Mouse (Mus musculus) CH12.LX (cell line): ENCODE data around the gene Hdac1. TPM values are rescaled to one million over a fixed set of nuclear protein-coding genes. Genes with fewer than 3 reads are reported as not detected.

ENCODE experiments used
- DNase-seq: peaks from one replicate; pipeline ENCODE4 v3.0.0-alpha.2; 2013; ENCODE audit errors: extremely low read depth
- H3K27ac ChIP-seq: 2 replicates; pipeline ENCODE4 v1.5.1; 2012; ENCODE audit warnings: low read depth, mild to moderate bottlenecking, control low read depth, moderate library complexity; ENCODE audit not compliant: insufficient read depth
- H3K27me3 ChIP-seq: replicated peaks from 2 replicates; pipeline ENCODE3; 2012; ENCODE audit warnings: inconsistent platforms
- H3K36me3 ChIP-seq, 2 experiments: replicated peaks in 1 of 2; 2 replicates each; pipeline versions ENCODE3 to v1.6.1; 2012; ENCODE audit warnings: inconsistent platforms in 1 of 2, low read length in 1 of 2, mild to moderate bottlenecking in 1 of 2, mixed read lengths in 1 of 2, moderate library complexity in 1 of 2; ENCODE audit not compliant: control insufficient read depth in 1 of 2, insufficient read depth in 1 of 2
- H3K4me1 ChIP-seq, 2 experiments: 2 replicates each; pipeline ENCODE4 v1.6.1; 2012; ENCODE audit warnings: inconsistent platforms in 1 of 2, moderate library complexity in 1 of 2; ENCODE audit not compliant: insufficient read depth in 2 of 2, control insufficient read depth in 1 of 2
- H3K4me2 ChIP-seq: 2 replicates; pipeline ENCODE4 v1.6.1; 2012; ENCODE audit warnings: low read depth, mild to moderate bottlenecking, control low read depth; ENCODE audit not compliant: poor library complexity, insufficient read depth, severe bottlenecking
- H3K4me3 ChIP-seq, 3 experiments: fragments of 150-350 bp in 1 of 3; sonication (generic) in 1 of 3; replicated peaks in 1 of 3; 2 replicates each; pipeline versions ENCODE3 to v1.5.1; 2011 to 2012; ENCODE audit warnings: low read depth in 2 of 3, low read length in 2 of 3, mild to moderate bottlenecking in 2 of 3, moderate library complexity in 2 of 3, control low read depth in 1 of 3, improper control_type of control experiment in 1 of 3, inconsistent platforms in 1 of 3, mixed read lengths in 1 of 3; ENCODE audit not compliant: poor library complexity in 1 of 3
- H3K79me2 ChIP-seq: replicated peaks from 2 replicates; pipeline ENCODE4 v1.6.1; 2012; ENCODE audit warnings: mild to moderate bottlenecking, moderate library complexity; ENCODE audit not compliant: control insufficient read depth, poor library complexity, insufficient read depth, severe bottlenecking; ENCODE audit errors: extremely low read depth
- H3K9ac ChIP-seq: 2 replicates; pipeline ENCODE4 v1.6.1; 2012; ENCODE audit warnings: low read depth, mild to moderate bottlenecking, control low read depth, moderate library complexity; ENCODE audit not compliant: insufficient read depth
- H3K9me3 ChIP-seq: replicated peaks from 2 replicates; pipeline ENCODE3; 2012; ENCODE audit warnings: low read length, inconsistent platforms, mixed read lengths
- CHD1 ChIP-seq: IDR thresholded peaks from 2 replicates; pipeline ENCODE4 v1.6.1; 2012; ENCODE audit warnings: low read depth, low read length, improper control_type of control experiment, inconsistent platforms
- CHD2 ChIP-seq: IDR thresholded peaks from 2 replicates; pipeline ENCODE4 v1.6.1; 2011; ENCODE audit warnings: low read length, improper control_type of control experiment
- CTCF ChIP-seq, 2 experiments: IDR thresholded peaks in 1 of 2; conservative IDR thresholded peaks in 1 of 2; 2 replicates each; pipeline ENCODE4 v1.5.1; 2011 to 2012; ENCODE audit warnings: low read depth in 2 of 2, low read length in 2 of 2, improper control_type of control experiment in 1 of 2, inconsistent platforms in 1 of 2, mild to moderate bottlenecking in 1 of 2, moderate library complexity in 1 of 2
- ELF1 ChIP-seq: IDR thresholded peaks from 2 replicates; pipeline ENCODE4 v1.6.1; 2014; ENCODE audit warnings: low read depth, mild to moderate bottlenecking, inconsistent platforms, low read length, improper control_type of control experiment
- EP300 ChIP-seq: IDR thresholded peaks from 2 replicates; pipeline ENCODE4 v1.6.1; 2011; ENCODE audit warnings: low read length, improper control_type of control experiment
- GABPA ChIP-seq: IDR thresholded peaks from 2 replicates; pipeline ENCODE4 v1.6.1; 2012; ENCODE audit warnings: low read depth, low read length, improper control_type of control experiment, inconsistent platforms; ENCODE audit not compliant: insufficient replicate concordance
- HCFC1 ChIP-seq: IDR thresholded peaks from 2 replicates; pipeline ENCODE4 v1.6.1; 2012; ENCODE audit warnings: low read depth, mild to moderate bottlenecking, inconsistent platforms, low read length, improper control_type of control experiment
- IRF4 ChIP-seq: IDR thresholded peaks from 2 replicates; pipeline ENCODE4 v1.6.1; 2014; ENCODE audit warnings: low read depth, mild to moderate bottlenecking, inconsistent platforms, low read length, improper control_type of control experiment
- JUN ChIP-seq: IDR thresholded peaks from 2 replicates; pipeline ENCODE4 v1.6.1; 2011; ENCODE audit warnings: low read depth, mild to moderate bottlenecking, low read length, improper control_type of control experiment, moderate library complexity; ENCODE audit not compliant: insufficient read depth
- JUND ChIP-seq: conservative IDR thresholded peaks from 2 replicates; pipeline ENCODE4 v1.6.1; 2011; ENCODE audit warnings: low read depth, low read length, improper control_type of control experiment
- KAT2A ChIP-seq: IDR thresholded peaks from 2 replicates; pipeline ENCODE4 v1.6.1; 2012; ENCODE audit warnings: low read length, improper control_type of control experiment, inconsistent platforms; ENCODE audit not compliant: insufficient replicate concordance
- MAZ ChIP-seq: IDR thresholded peaks from 2 replicates; pipeline ENCODE4 v1.6.1; 2012; ENCODE audit warnings: low read depth, mild to moderate bottlenecking, inconsistent platforms, low read length, improper control_type of control experiment, moderate library complexity
- MEF2A ChIP-seq: IDR thresholded peaks from 2 replicates; pipeline ENCODE4 v1.6.1; 2014; ENCODE audit warnings: low read depth, mild to moderate bottlenecking, inconsistent platforms, low read length, improper control_type of control experiment, borderline replicate concordance
- MXI1 ChIP-seq: IDR thresholded peaks from 2 replicates; pipeline ENCODE4 v1.6.1; 2011; ENCODE audit warnings: mild to moderate bottlenecking, low read depth, low read length, improper control_type of control experiment
- NELFE ChIP-seq: IDR thresholded peaks from 2 replicates; pipeline ENCODE4 v1.6.1; 2011; ENCODE audit warnings: low read depth, low read length, improper control_type of control experiment
- NRF1 ChIP-seq: IDR thresholded peaks from 2 replicates; pipeline ENCODE4 v1.6.1; 2014; ENCODE audit warnings: low read depth, mild to moderate bottlenecking, inconsistent platforms, low read length, improper control_type of control experiment, moderate library complexity
- PAX5 ChIP-seq: IDR thresholded peaks from 2 replicates; pipeline ENCODE4 v1.6.1; 2012; ENCODE audit warnings: low read length, inconsistent platforms, mixed read lengths
- POLR2A ChIP-seq: IDR thresholded peaks from 2 replicates; pipeline ENCODE4 v1.6.1; 2011; ENCODE audit warnings: low read depth, mild to moderate bottlenecking, improper control_type of control experiment, low read length
- POLR2AphosphoS2 ChIP-seq: IDR thresholded peaks from 2 replicates; pipeline ENCODE4 v1.6.1; 2011; ENCODE audit warnings: low read depth, low read length, improper control_type of control experiment
- RAD21 ChIP-seq: IDR thresholded peaks from 2 replicates; pipeline ENCODE4 v1.6.1; 2011; ENCODE audit warnings: low read depth, mild to moderate bottlenecking, low read length, improper control_type of control experiment, moderate library complexity
- RCOR1 ChIP-seq: conservative IDR thresholded peaks from 2 replicates; pipeline ENCODE4 v1.6.1; 2012; ENCODE audit warnings: low read depth, mild to moderate bottlenecking, inconsistent platforms, low read length, improper control_type of control experiment
- SIN3A ChIP-seq: IDR thresholded peaks from 2 replicates; pipeline ENCODE4 v1.6.1; 2012; ENCODE audit warnings: low read length, improper control_type of control experiment, inconsistent platforms
- SMC3 ChIP-seq: IDR thresholded peaks from 2 replicates; pipeline ENCODE4 v1.6.1; 2011; ENCODE audit warnings: low read depth, low read length, improper control_type of control experiment
- TBP ChIP-seq: conservative IDR thresholded peaks from 2 replicates; pipeline ENCODE4 v1.6.1; 2011; ENCODE audit warnings: low read depth, low read length, improper control_type of control experiment
- TCF12 ChIP-seq: IDR thresholded peaks from 2 replicates; pipeline ENCODE4 v1.6.1; 2014; ENCODE audit warnings: low read depth, mild to moderate bottlenecking, inconsistent platforms, low read length, improper control_type of control experiment
- UBTF ChIP-seq: IDR thresholded peaks from 2 replicates; pipeline ENCODE4 v1.6.1; 2012; ENCODE audit warnings: low read depth, mild to moderate bottlenecking, inconsistent platforms, low read length, improper control_type of control experiment, moderate library complexity
- USF1 ChIP-seq: IDR thresholded peaks from 2 replicates; pipeline ENCODE4 v1.6.1; 2014; ENCODE audit warnings: low read depth, mild to moderate bottlenecking, inconsistent platforms, low read length, improper control_type of control experiment
- USF2 ChIP-seq: conservative IDR thresholded peaks from 2 replicates; pipeline ENCODE4 v1.6.1; 2011; ENCODE audit warnings: low read depth, low read length, improper control_type of control experiment
- ZC3H11A ChIP-seq: IDR thresholded peaks from 2 replicates; pipeline ENCODE4 v1.6.1; 2012; ENCODE audit warnings: low read depth, mild to moderate bottlenecking, inconsistent platforms, low read length, improper control_type of control experiment
- ZKSCAN1 ChIP-seq: IDR thresholded peaks from 2 replicates; pipeline ENCODE4 v1.6.1; 2012; ENCODE audit warnings: low read depth, inconsistent platforms, low read length, improper control_type of control experiment, borderline replicate concordance
- ZMIZ1 ChIP-seq: IDR thresholded peaks from 2 replicates; pipeline ENCODE4 v1.6.1; 2012; ENCODE audit warnings: low read depth, mild to moderate bottlenecking, inconsistent platforms, low read length, improper control_type of control experiment
- dilution Hi-C: fragments of 300-500 bp; cut with MboI; formaldehyde crosslinking; loops from 2 replicates; pipeline ENCODE4 v1.14.3; 2020; ENCODE audit warnings: low sequenced_read_pairs; ENCODE audit not compliant: extremely low pct_unique_long_range_greater_than_20kb, extremely low pct_ligation_motif_present
- in situ Hi-C: fragments of 300-500 bp; cut with MboI; formaldehyde crosslinking; loops from 3 replicates; pipeline ENCODE4 v1.14.3; 2019; ENCODE audit warnings: low sequenced_read_pairs, low pct_ligation_motif_present, low pct_unique_long_range_greater_than_20kb, mixed read lengths
- polyA plus RNA-seq: library from polyadenylated mRNA; unstranded; fragments of >175 nt; gene quantifications from 2 replicates; pipeline ENCODE4 v1.2.1, GENCODE M21; 2012; ENCODE audit warnings: low read depth; ENCODE audit not compliant: insufficient read length
- total RNA-seq, 2 experiments: library from RNA; depleted of rRNA; stranded (reverse); fragments of 300-350 nt in 1 of 2; fragments of >200 nt in 1 of 2; gene quantifications; 2 replicates each; pipeline ENCODE4 v1.2.3; 2012 to 2014

The Hdac1 gene
- total RNA-seq (2012; rRNA removed): 71.7 and 75.4 TPM in 2 replicates
- 104 and 106 TPM in 2 replicates for total RNA-seq (2014; rRNA removed)
- 231 and 233 TPM in 2 replicates for polyA plus RNA-seq

GRCm38 (mm10) chr4:129542592-129543141 is at the start of gene Hdac1:
TSS of gene Hdac1 (minus strand) at chr4:129542713.
- peak within 1 kb of the TSS; percentile 67 for H3K27ac ChIP-seq
- peak; percentile 97 for DNase-seq
- peak within 1 kb of the TSS; percentile 96 to 100 (median 98) for H3K4me3 ChIP-seq
- H3K4me1 ChIP-seq: peaks cover 2 to 36% of the 10 kb centered on the region in 2 experiments; a peak in 2 of 4 replicates
- H3K79me2 ChIP-seq: peaks cover 47% of the 10 kb centered on the region
- TF ChIP-seq SMC3: no peak
- TF ChIP-seq ZKSCAN1: no peak
- peak; percentile 89 for TF ChIP-seq ZMIZ1
- TF ChIP-seq NELFE: peak; percentile 66
- TF ChIP-seq CTCF (conservative IDR thresholded peaks at IDR 0.05 in 1 of 2, IDR thresholded peaks at IDR 0.05 in 1 of 2; ENCODE audit: low read depth in 2 of 2, low read length in 2 of 2): no peak
- peak; percentile 78 for TF ChIP-seq IRF4
- TF ChIP-seq MAZ: peak; percentile 91
- peak; percentile 69; the same call in 1 of the 2 replicates for TF ChIP-seq POLR2AphosphoS2
- no peak for TF ChIP-seq PAX5
- no peak for TF ChIP-seq ZC3H11A
- TF ChIP-seq HCFC1: peak; percentile 68
- TF ChIP-seq RCOR1: no peak
- no peak for TF ChIP-seq TBP
- peak; percentile 89 for TF ChIP-seq POLR2A
- no peak for TF ChIP-seq USF2
- no peak for TF ChIP-seq EP300
- peak; percentile 60; the same call in 1 of the 2 replicates for TF ChIP-seq MXI1
- no peak for TF ChIP-seq USF1
- peak; percentile 76 for TF ChIP-seq NRF1
- TF ChIP-seq CHD2: 0 out of 2 replicates have a peak, but pooled peaks have one; percentile 67
- TF ChIP-seq JUND: no peak
- no peak for TF ChIP-seq KAT2A
- no peak for TF ChIP-seq RAD21
- no peak for TF ChIP-seq UBTF
- TF ChIP-seq JUN: no peak
- peak; percentile 88 for TF ChIP-seq ELF1
- peak; percentile 65; the same call in 1 of the 2 replicates for TF ChIP-seq SIN3A
- peak; percentile 99 for TF ChIP-seq CHD1
- no peak for TF ChIP-seq GABPA
- peak; percentile 85 for TF ChIP-seq TCF12
- TF ChIP-seq MEF2A: peak; percentile 69
- in situ Hi-C loops (no loop called here), dilution Hi-C loops (no loop called here)
- H3K36me3 ChIP-seq: peaks cover 10 to 27% of the 10 kb centered on the region in 2 experiments
- no peaks in the 10 kb centered on the region for H3K27me3 ChIP-seq
- H3K4me2 ChIP-seq: peak within 1 kb of the TSS; percentile 98
- H3K9ac ChIP-seq: peak within 1 kb of the TSS; percentile 98
- no peaks in the 10 kb centered on the region for H3K9me3 ChIP-seq
